In genomic region chr2:121448739-121449535, GRCm38 (mm10) we compare ENCODE assay signal across 8 mouse cellular contexts. TPM values are rescaled to one million over a fixed set of nuclear protein-coding genes. Genes with fewer than 3 reads are reported as not detected.
DNase-seq lines count a peak whose midpoint lies in the region; ATAC-seq and TF ChIP-seq lines count a peak whose summit lies in the region.

Gene Serf2, plus strand, starts transcription at chr2:121449195.

- no peaks in the 10 kb centered on the region for H3K27me3 ChIP-seq in ES-Bruce4 (ENCODE audit: control insufficient read depth, insufficient read depth, low read length, poor library complexity, severe bottlenecking)
- no peaks in the 10 kb centered on the region for H3K27me3 ChIP-seq in forebrain, embryonic 13.5 days
- no peaks in the 10 kb centered on the region for H3K27me3 ChIP-seq in liver, postnatal 0 days (ENCODE audit: insufficient read depth, low read length)
- H3K27me3 ChIP-seq in neural tube, embryonic 14.5 days (ENCODE audit: control insufficient read depth, insufficient read depth, low read length), result no peaks in the 10 kb centered on the region

- peak within 1 kb of the TSS; percentile 98 for H3K4me2 ChIP-seq in forebrain, embryonic 13.5 days
- H3K4me2 ChIP-seq in liver, postnatal 0 days (ENCODE audit: low read depth, low read length), result peak within 1 kb of the TSS; percentile 95
- H3K4me2 ChIP-seq in neural tube, embryonic 14.5 days (ENCODE audit: low read depth, low read length), result peak within 1 kb of the TSS; percentile 92

- TF ChIP-seq EP300 in ES-Bruce4 (IDR thresholded peaks at IDR 0.05; ENCODE audit: insufficient read depth, low read depth, low read length), result 0 out of 2 replicates have a peak, but pooled peaks have one; percentile 29
- TF ChIP-seq EP300 in liver, postnatal 0 days (IDR thresholded peaks at IDR 0.05; ENCODE audit: low read depth), result no peak

- no peaks in the 10 kb centered on the region for H3K9me3 ChIP-seq in ES-Bruce4 (replicated peaks; ENCODE audit: control insufficient read depth, insufficient read depth, low read length, poor library complexity, severe bottlenecking)
- no peaks in the 10 kb centered on the region for H3K9me3 ChIP-seq in forebrain, embryonic 13.5 days (replicated peaks)
- H3K9me3 ChIP-seq in liver, postnatal 0 days (ENCODE audit: low read length), result no peaks in the 10 kb centered on the region
- no peaks in the 10 kb centered on the region for H3K9me3 ChIP-seq in neural tube, embryonic 14.5 days (ENCODE audit: control insufficient read depth, low read length)

- peak within 1 kb of the TSS; percentile 83 for H3K4me3 ChIP-seq in ES-Bruce4 (ENCODE audit: low read depth, low read length)
- H3K4me3 ChIP-seq in forebrain, embryonic 13.5 days, result peak within 1 kb of the TSS; percentile 93
- peak within 1 kb of the TSS; percentile 99 for H3K4me3 ChIP-seq in liver, postnatal 0 days (ENCODE audit: low read depth, low read length)
- peak within 1 kb of the TSS; percentile 88 for H3K4me3 ChIP-seq in neural tube, embryonic 14.5 days (ENCODE audit: low read depth, low read length)

- 1% methylated on average over 73 of the region's 74 CpGs for WGBS in forebrain, embryonic 13.5 days
- WGBS in large intestine, adult 2 months, result under 1% methylated on average over 72 of the region's 74 CpGs
- WGBS in liver, postnatal 0 days (ENCODE audit: insufficient replicate concordance), result 3% methylated on average over 62 of the region's 74 CpGs
- under 1% methylated on average over 57 of the region's 74 CpGs for WGBS in neural tube, embryonic 14.5 days

- H3K9ac ChIP-seq in ES-Bruce4 (ENCODE audit: low read depth, poor library complexity, severe bottlenecking), result peak within 1 kb of the TSS; percentile 87
- H3K9ac ChIP-seq in forebrain, embryonic 13.5 days, result peak within 1 kb of the TSS; percentile 88
- H3K9ac ChIP-seq in liver, postnatal 0 days (replicated peaks), result peak within 1 kb of the TSS; percentile 100
- peak within 1 kb of the TSS; percentile 86 for H3K9ac ChIP-seq in neural tube, embryonic 14.5 days (replicated peaks; ENCODE audit: low read depth, low read length)

- DNase-seq in heart, postnatal 10 days, result peak; percentile 100
- DNase-seq in large intestine, adult 2 months (ENCODE audit: low read depth, low spot score), result peak; percentile 96
- DNase-seq in liver, postnatal 0 days, result peak; percentile 100
- peak; percentile 100 for DNase-seq in testis, postnatal 10 days (ENCODE audit: low spot score)

- intact Hi-C loops in heart, postnatal 10 days (cut with DNase I), result no loop called here

- TF ChIP-seq POLR2A in ES-Bruce4 (IDR thresholded peaks at IDR 0.05; ENCODE audit: insufficient read depth, low read length), result peak; percentile 93

- H3K4me1 ChIP-seq in ES-Bruce4 (ENCODE audit: control insufficient read depth, insufficient read depth, low read length), result peaks cover 2% of the 10 kb centered on the region
- H3K4me1 ChIP-seq in forebrain, embryonic 13.5 days, result peaks cover 28% of the 10 kb centered on the region
- H3K4me1 ChIP-seq in liver, postnatal 0 days (ENCODE audit: insufficient read depth), result peaks cover 23% of the 10 kb centered on the region
- H3K4me1 ChIP-seq in neural tube, embryonic 14.5 days (ENCODE audit: control insufficient read depth, insufficient read depth, low read length), result peaks cover 8% of the 10 kb centered on the region

- peaks cover 20% of the 10 kb centered on the region for H3K36me3 ChIP-seq in ES-Bruce4 (ENCODE audit: control insufficient read depth, insufficient read depth, low read length, poor library complexity, severe bottlenecking)
- H3K36me3 ChIP-seq in forebrain, embryonic 13.5 days (ENCODE audit: poor library complexity, severe bottlenecking), result peaks cover 21% of the 10 kb centered on the region
- peaks cover 22% of the 10 kb centered on the region for H3K36me3 ChIP-seq in liver, postnatal 0 days (replicated peaks; ENCODE audit: insufficient read depth, low read length)
- H3K36me3 ChIP-seq in neural tube, embryonic 14.5 days (ENCODE audit: control insufficient read depth, insufficient read depth, low read length), result no peaks in the 10 kb centered on the region

- no peak for TF ChIP-seq CTCF in ES-Bruce4 (IDR thresholded peaks at IDR 0.05; ENCODE audit: low read depth, low read length)
- no peak for TF ChIP-seq CTCF in liver, postnatal 0 days (IDR thresholded peaks at IDR 0.05; ENCODE audit: low read depth)

- peak within 1 kb of the TSS; percentile 93 for H3K27ac ChIP-seq in ES-Bruce4 (ENCODE audit: insufficient read depth, low read length)
- H3K27ac ChIP-seq in forebrain, embryonic 13.5 days, result peak within 1 kb of the TSS; percentile 95
- peak within 1 kb of the TSS; percentile 97 for H3K27ac ChIP-seq in liver, postnatal 0 days (ENCODE audit: low read depth)
- H3K27ac ChIP-seq in neural tube, embryonic 14.5 days (ENCODE audit: low read depth, low read length), result peak within 1 kb of the TSS; percentile 95

- ATAC-seq in cerebellum, adult (ENCODE audit: insufficient number of reproducible peaks, low FRiP score, low TSS enrichment), result peak; percentile 95
- peak; percentile 99 for ATAC-seq in forebrain, embryonic 13.5 days
- ATAC-seq in liver, postnatal 0 days, result peak; percentile 98
- ATAC-seq in neural tube, embryonic 14.5 days (ENCODE audit: low read depth), result peak; percentile 99

RNA-seq across cellular contexts. Expression of gene Serf2, which starts in this region (rescaled TPM):
- 367 and 428 TPM in 2 replicates for polyA plus RNA-seq in ES-Bruce4 (2011; ENCODE audit: insufficient read depth, insufficient read length, low read depth, missing spikeins)
- 420 and 494 TPM in 2 replicates for polyA plus RNA-seq in forebrain, embryonic 13.5 days (2015; fragmentation: Nextera tagmentation; extraction: Ambion mirVana)
- total RNA-seq in heart, postnatal 10 days (2021), result 100 to 1,000 TPM; 407 to 422 TPM
- 399 and 485 TPM in 2 replicates for polyA plus RNA-seq in large intestine, adult 2 months (2012; rRNA removed)
- polyA plus RNA-seq in liver, postnatal 0 days (2015; fragmentation: Nextera tagmentation; extraction: Ambion mirVana), result 264 and 266 TPM in 2 replicates
- polyA plus RNA-seq in neural tube, embryonic 14.5 days (2014; fragmentation: Nextera tagmentation; extraction: Ambion mirVana), result 303 and 333 TPM in 2 replicates

Comparison
In these comparisons a context has a peak if more than half of its experiments do, and no peak if none do; other contexts are left out.
1. Peak in every context shown above with its lines: DNase-seq, ATAC-seq, H3K4me3 ChIP-seq and H3K27ac ChIP-seq.